Mouse (Mus musculus) myocyte (in vitro differentiated cells): ENCODE results near the gene Mcoln1.

Experiments used
- CEBPB ChIP-seq: IDR thresholded peaks from 2 replicates; pipeline ENCODE4 v1.6.1; 2011; ENCODE audit warnings: mild to moderate bottlenecking, moderate library complexity; ENCODE audit not compliant: poor library complexity, insufficient read depth, severe bottlenecking
- E2F4 ChIP-seq: IDR thresholded peaks from one replicate; pipeline ENCODE4 v1.6.1; 2011; ENCODE audit warnings: mild to moderate bottlenecking, control low read depth, moderate library complexity; ENCODE audit not compliant: insufficient read depth
- MAX ChIP-seq: IDR thresholded peaks from one replicate; pipeline ENCODE4 v1.6.1; 2011; ENCODE audit warnings: low read depth, mild to moderate bottlenecking, control low read depth
- MYOD1 ChIP-seq, 3 experiments: IDR thresholded peaks; one replicate each; pipeline ENCODE4 v1.6.1; 2011; ENCODE audit warnings: control low read depth in 2 of 3, low read depth in 2 of 3, mild to moderate bottlenecking in 2 of 3, moderate library complexity in 1 of 3; ENCODE audit not compliant: insufficient read length in 2 of 3, control insufficient read depth in 1 of 3
- MYOG ChIP-seq, 3 experiments: IDR thresholded peaks; one replicate each; pipeline ENCODE4 v1.6.1; 2011; ENCODE audit warnings: control low read depth in 2 of 3, low read depth in 2 of 3, mild to moderate bottlenecking in 2 of 3; ENCODE audit not compliant: insufficient read length in 2 of 3, control insufficient read depth in 1 of 3, insufficient read depth in 1 of 3
- POLR2A ChIP-seq: IDR thresholded peaks from one replicate; pipeline ENCODE4 v1.6.1; 2011; ENCODE audit warnings: low read depth, mild to moderate bottlenecking, control low read depth, moderate library complexity; ENCODE audit not compliant: insufficient read length
- POLR2AphosphoS2 ChIP-seq: IDR thresholded peaks from one replicate; pipeline ENCODE4 v1.6.1; 2011; ENCODE audit warnings: low read depth, control low read depth; ENCODE audit not compliant: insufficient read length
- SRF ChIP-seq: IDR thresholded peaks from one replicate; pipeline ENCODE4 v1.6.1; 2011; ENCODE audit warnings: low read depth; ENCODE audit not compliant: control insufficient read depth, insufficient read length
- USF1 ChIP-seq: IDR thresholded peaks from one replicate; pipeline ENCODE4 v1.6.1; 2011; ENCODE audit warnings: low read depth, mild to moderate bottlenecking, control low read depth, moderate library complexity

DNA sequence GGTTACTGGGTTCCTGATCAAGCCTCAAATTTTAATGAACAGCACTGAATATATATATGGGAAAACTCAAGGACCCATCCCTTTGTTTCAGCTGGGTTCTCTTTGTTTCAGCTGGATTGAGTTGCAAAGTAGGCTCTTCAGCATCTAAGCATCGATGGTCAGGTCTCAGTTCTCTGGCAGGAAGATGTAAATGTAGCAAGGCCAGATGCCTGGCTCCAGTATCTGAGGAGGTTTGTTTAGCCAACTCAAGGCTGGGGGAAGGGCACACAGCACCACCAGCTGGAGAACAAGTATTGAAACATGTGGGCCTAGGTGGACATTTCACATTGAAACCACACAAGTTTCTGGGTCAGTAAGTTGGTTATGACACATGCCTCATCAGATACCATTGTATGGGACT, 52.0 kb downstream of the Mcoln1 start:
- TF ChIP-seq POLR2A (no peak), USF1 (no peak), CEBPB (no peak), MYOG (IDR thresholded peaks at IDR 0.05; ENCODE audit: control insufficient read depth in 1 of 3, insufficient read depth in 1 of 3, insufficient read length in 2 of 3, low read depth in 2 of 3) (no peak), POLR2AphosphoS2 (no peak), SRF (no peak), MYOD1 (IDR thresholded peaks at IDR 0.05; ENCODE audit: control insufficient read depth in 1 of 3, insufficient read length in 2 of 3, low read depth in 2 of 3) (no peak), MAX (no peak), E2F4 (no peak)
